Mouse (Mus musculus): ENCODE measurements around the gene Ankrd31.
"Not testable (repeated sequence)": the region's sequence is repeated elsewhere in the genome, so short reads cannot be mapped to it uniquely, and the experiment has no call there.

Ankrd31 gene

DNA sequence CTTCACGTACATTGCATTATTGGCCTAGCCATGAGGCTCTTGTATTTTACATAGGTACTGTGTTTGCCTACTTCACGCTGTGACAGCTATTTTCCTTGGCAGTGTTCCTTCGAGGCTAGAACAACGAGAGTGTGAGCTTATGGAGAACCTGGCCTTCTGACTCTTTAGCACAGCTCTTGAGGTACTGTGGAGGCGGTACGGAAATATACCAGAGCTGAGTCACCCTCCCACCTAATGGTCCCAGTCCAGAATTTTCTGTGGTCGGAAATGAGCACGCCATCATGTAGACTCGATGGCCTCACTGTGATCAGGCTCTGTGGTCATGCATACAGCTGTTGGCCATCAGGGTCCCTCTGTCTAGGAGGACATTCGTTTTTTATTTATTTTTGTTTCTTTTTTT lies 191.6 kb downstream of the Ankrd31 start:
- DNase-seq (ENCODE audit: low spot score in 2 of 2) = no peak

DNA sequence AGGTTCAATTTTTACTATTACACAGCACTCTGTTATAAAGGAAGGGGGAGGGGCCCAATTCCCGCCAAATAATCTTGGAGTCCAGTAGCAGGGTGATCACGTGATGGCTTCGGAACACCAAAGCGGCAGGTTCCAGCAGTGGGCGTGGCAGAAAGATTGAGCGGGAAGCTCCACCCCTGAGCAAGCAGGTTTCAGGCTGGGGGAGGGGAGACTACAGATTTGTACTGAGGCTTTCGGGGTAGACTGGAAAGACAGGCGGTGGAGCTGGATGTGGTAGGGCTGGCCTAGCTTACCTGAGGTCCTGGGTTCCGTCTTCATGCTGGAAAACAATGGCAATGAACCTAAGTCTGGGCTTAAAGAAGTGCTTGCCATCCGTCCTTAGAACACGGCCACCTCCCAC lies 193.4 kb downstream of the Ankrd31 start:
- not testable (repeated sequence) for DNase-seq (ENCODE audit: low spot score in 2 of 2)

DNA sequence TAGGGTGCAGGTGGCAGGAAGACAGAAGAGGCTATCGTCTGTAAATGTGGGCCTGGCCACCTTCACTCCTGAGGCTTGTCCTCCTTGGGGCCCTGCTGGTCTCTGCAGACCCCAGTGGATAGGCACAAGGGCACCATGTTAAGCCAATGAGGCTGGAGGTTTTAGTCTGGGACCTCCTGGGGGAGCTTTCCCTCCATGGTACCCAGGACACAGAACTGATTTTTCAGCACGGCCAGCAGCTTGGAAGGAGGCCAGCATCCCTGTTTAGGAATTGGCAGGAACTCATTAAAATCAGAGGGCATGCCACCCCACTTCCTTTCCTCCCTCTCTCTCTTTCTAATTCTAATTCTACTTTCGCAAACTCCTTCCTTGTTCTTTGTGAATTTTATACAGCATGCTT lies 195.5 kb downstream of the Ankrd31 start:
- no peak for DNase-seq (ENCODE audit: low spot score in 2 of 2)

- DNase-seq (ENCODE audit: low spot score in 2 of 2) = no peak
Measured at GRCm38 (mm10) chr13:96945748-96946147, 197.7 kb downstream of the Ankrd31 start.

- no peak for DNase-seq (ENCODE audit: low spot score in 2 of 2)
Measured at GRCm38 (mm10) chr13:96947722-96948121, 199.7 kb downstream of the Ankrd31 start.

- DNase-seq (ENCODE audit: low spot score in 2 of 2) = no peak
Measured at GRCm38 (mm10) chr13:96951880-96952279, 203.8 kb downstream of the Ankrd31 start.

GRCm38 (mm10) chr13:96956466-96956865 lies 208.4 kb downstream of the Ankrd31 start:
- DNase-seq (ENCODE audit: low spot score in 2 of 2) = no peak
